Mouse (Mus musculus) liver, adult 2 months (tissue): ENCODE measurements around the gene Tmem91.

Source experiments
- CTCF ChIP-seq: fragments of 200-500 bp; IDR thresholded peaks from 2 replicates; pipeline ENCODE4 v1.5.1; 2011; ENCODE audit warnings: low read depth, low read length, control low read depth
- POLR2A ChIP-seq: fragments of 200-500 bp; IDR thresholded peaks from 2 replicates; pipeline ENCODE4 v1.6.1; 2011; ENCODE audit warnings: low read length, control low read depth; ENCODE audit not compliant: insufficient read depth; ENCODE audit errors: extremely low read depth

- no peak for TF ChIP-seq CTCF
- no peak for TF ChIP-seq POLR2A
These were observed 14.0 kb upstream of the Tmem91 start for GRCm38 (mm10) chr7:25688810-25689586.
